Mouse (Mus musculus) G1E (cell line): ENCODE results near the gene 0610009B22Rik. TPM values are rescaled to one million over a fixed set of nuclear protein-coding genes. Genes with fewer than 3 reads are reported as not detected.
"Not testable (repeated sequence)": the region's sequence is repeated elsewhere in the genome, so short reads cannot be mapped to it uniquely, and the experiment has no call there.

Experiments
- ATAC-seq: 2 replicates; pipeline ENCODE4 v1.8.0; 2016; ENCODE audit warnings: mild to moderate bottlenecking; ENCODE audit not compliant: insufficient number of reproducible peaks, poor library complexity, low FRiP score, severe bottlenecking; ENCODE audit errors: extremely low read depth
- DNase-seq: peaks from one replicate; pipeline ENCODE4 v3.0.0; 2012; ENCODE audit warnings: low spot score
- H3K27me3 ChIP-seq: 2 replicates; pipeline ENCODE4 v1.6.1; 2012; ENCODE audit warnings: mild to moderate bottlenecking, low read length, inconsistent platforms; ENCODE audit not compliant: insufficient read depth
- H3K36me3 ChIP-seq: replicated peaks from 2 replicates; pipeline ENCODE3; 2012; ENCODE audit warnings: mild to moderate bottlenecking, inconsistent platforms
- H3K4me1 ChIP-seq: 2 replicates; pipeline ENCODE4 v1.6.1; 2012; ENCODE audit warnings: low read depth, low read length, inconsistent platforms, mixed read lengths; ENCODE audit not compliant: insufficient read depth
- H3K4me3 ChIP-seq: 2 replicates; pipeline ENCODE4 v1.5.1; 2012; ENCODE audit warnings: low read depth, mild to moderate bottlenecking, inconsistent platforms, low read length, moderate library complexity, mixed read lengths
- H3K9me3 ChIP-seq: replicated peaks from 2 replicates; pipeline ENCODE4 v1.6.1; 2012; ENCODE audit warnings: inconsistent platforms
- CTCF ChIP-seq: IDR thresholded peaks from 2 replicates; pipeline ENCODE4 v1.5.1; 2012; ENCODE audit warnings: low read depth, low read length, inconsistent platforms, mixed read lengths
- GATA1 ChIP-seq: IDR thresholded peaks from 2 replicates; pipeline ENCODE4 v1.6.1; 2012; ENCODE audit warnings: borderline replicate concordance, low read length, inconsistent platforms, mixed read lengths
- GATA2 ChIP-seq: IDR thresholded peaks from 2 replicates; pipeline ENCODE4 v1.6.1; 2012; ENCODE audit warnings: low read depth, low read length, inconsistent platforms, borderline replicate concordance
- POLR2AphosphoS5 ChIP-seq: IDR thresholded peaks from 2 replicates; pipeline ENCODE4 v1.6.1; 2012; ENCODE audit warnings: low read depth, low read length, inconsistent platforms; ENCODE audit not compliant: insufficient replicate concordance
- TAL1 ChIP-seq: conservative IDR thresholded peaks from 2 replicates; pipeline ENCODE4 v1.6.1; 2012; ENCODE audit warnings: low read depth, low read length, inconsistent platforms, mixed read lengths
- polyA plus RNA-seq: library from polyadenylated mRNA; stranded (reverse); fragments of >175 nt; gene quantifications from 2 replicates; pipeline ENCODE4 v1.2.3, GENCODE M21; 2012
- total RNA-seq, 2 experiments: library from RNA; stranded (forward) in 1 of 2; stranded (reverse) in 1 of 2; fragments of 200-1000 nt in 1 of 2; fragments of >200 nt in 1 of 2; fragmentation: Nextera tagmentation in 1 of 2; gene quantifications; 2 replicates each; pipeline ENCODE4 v1.2.3; 2014 to 2017

0610009B22Rik gene
- 16.8 and 19.5 TPM in 2 replicates for total RNA-seq (2014; fragmentation: Nextera tagmentation)
- total RNA-seq (2017), result 39.6 and 41.1 TPM in 2 replicates
- polyA plus RNA-seq, result 2.4 and 2.8 TPM in 2 replicates

DNA sequence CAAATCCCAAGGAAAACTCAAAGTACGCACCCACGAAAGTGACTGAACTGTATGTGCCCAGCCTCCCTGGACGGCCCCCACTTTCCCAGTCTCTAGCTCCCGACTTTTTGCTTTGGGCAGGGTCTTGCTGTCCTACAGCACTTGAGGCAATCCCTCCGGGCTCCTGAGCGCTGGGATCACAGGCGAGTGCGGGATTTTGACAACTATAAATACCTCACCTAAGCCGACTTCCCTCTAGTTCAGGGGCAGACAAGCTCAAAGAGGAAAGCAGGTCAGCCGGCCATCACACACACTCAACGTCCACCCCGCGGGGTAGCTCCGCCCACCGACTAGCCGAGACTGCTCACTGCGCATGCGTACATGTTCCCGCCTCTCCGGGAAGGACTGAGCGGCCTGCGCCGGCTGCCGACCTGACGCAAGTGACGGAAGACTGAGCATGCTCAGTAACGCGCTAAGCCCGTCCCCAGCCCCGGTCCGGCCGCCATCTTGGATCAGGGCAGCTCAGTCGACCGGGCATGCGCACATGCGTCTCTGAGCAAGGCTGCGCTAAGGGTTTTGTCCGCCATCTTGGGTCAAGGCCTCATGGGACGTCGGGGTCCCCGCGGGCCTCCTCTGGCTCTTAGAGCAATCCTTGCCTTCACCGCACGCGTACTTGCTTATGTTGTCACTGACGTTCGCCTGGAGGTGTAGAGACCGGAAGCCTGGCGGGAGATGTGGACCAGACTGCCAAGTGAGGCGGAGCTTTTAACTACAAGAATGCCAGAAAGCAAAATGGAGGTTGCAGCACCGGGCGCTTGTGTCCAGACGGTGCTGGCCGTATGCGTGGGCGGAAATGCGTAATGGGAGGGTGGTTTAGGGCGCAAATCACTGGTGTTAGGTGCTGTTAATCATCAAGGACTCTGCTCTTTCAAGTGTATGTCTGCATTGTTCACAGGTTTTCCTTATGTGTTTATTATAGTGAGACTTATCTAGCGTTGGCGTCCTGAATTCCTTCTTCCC lies at the start of gene 0610009B22Rik:
Gene 0610009B22Rik (minus strand): TSS at position 545 of the 999 bp plus-strand sequence.
- peak; percentile 88 for ATAC-seq
- Histone ChIP-seq H3K4me3 (peak within 1 kb of the TSS; percentile 78), H3K4me1 (peaks cover 18% of the 10 kb centered on the region), H3K27me3 (no peaks in the 10 kb centered on the region), H3K9me3 (no peaks in the 10 kb centered on the region), H3K36me3 (peaks cover 33% of the 10 kb centered on the region)
- peak; percentile 89 for DNase-seq
- TF ChIP-seq GATA1 (no peak), POLR2AphosphoS5 (0 out of 2 replicates have a peak, but pooled peaks have one; percentile 28)

DNA sequence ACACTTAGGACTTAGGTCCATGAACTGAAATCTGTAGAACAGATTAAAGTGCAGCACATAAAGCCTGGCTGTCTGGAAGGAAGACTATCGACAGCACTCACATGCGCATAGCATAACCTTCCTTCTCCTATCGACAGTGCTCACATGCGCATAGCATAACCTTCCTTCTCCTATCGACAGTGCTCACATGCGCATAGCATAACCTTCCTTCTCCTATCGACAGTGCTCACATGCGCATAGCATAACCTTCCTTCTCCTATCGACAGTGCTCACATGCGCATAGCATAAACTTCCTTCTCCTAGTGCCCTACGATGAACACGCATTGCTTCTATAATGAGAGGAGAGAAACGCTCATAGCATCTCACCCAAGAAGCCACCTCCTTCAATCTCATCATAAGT lies 45.5 kb upstream of the 0610009B22Rik start:
- not testable (repeated sequence) for ATAC-seq, H3K4me3 ChIP-seq, H3K9me3 ChIP-seq, DNase-seq, H3K27me3 ChIP-seq
- Histone ChIP-seq H3K36me3 (peaks cover 83% of the 10 kb centered on the region), H3K4me1 (peaks cover 14% of the 10 kb centered on the region)

DNA sequence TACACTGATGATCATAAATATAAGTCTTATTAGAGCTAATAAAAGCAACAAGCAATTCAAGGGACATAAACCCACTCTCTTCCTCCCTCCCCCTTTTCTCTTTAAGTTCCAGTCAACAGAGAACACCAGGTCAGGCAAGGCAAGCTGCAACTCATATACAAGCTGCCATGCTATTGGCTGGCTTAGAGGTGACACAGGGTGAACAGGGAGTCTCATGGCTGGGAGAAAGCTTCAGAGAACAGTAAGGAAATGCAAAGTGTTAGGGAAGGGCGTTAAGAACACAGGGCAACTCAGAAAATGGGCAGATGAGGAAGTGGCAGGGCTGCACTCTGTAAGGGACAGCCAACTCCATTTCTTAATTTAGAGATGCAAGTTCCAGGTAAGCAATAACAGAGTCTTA lies 44.2 kb upstream of the 0610009B22Rik start:
- DNase-seq, result no peak
- Histone ChIP-seq H3K4me1 (peaks cover 3% of the 10 kb centered on the region; the same call in 1 of the 2 replicates), H3K4me3 (no peak overlapping the region), H3K9me3 (no peaks in the 10 kb centered on the region), H3K36me3 (peaks cover 76% of the 10 kb centered on the region), H3K27me3 (no peaks in the 10 kb centered on the region)
- no peak for TF ChIP-seq GATA1
- TF ChIP-seq CTCF, result no peak
- no peak for TF ChIP-seq POLR2AphosphoS5
- no peak for TF ChIP-seq GATA2
- no peak for TF ChIP-seq TAL1
- ATAC-seq, result no peak

DNA sequence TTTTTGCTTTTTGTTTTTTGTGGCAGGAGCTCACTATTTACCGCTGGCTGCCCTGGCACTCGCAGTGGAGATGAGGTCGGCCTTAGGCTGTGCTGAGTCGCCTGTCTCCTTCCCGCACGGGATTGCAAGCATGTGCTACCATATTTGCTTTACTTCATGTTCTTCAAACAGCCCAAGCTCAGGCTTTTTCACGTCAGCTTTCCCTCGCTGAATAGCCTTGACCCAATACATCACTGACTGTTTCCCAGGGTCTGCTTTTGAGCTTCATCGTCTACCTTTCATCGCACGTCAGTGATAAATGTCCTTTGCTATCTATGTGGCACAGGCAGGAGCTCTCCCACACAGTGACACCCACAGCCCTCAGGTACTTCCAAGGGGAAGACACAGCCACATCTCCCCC lies 32.4 kb upstream of the 0610009B22Rik start:
- DNase-seq, result no peak
- Histone ChIP-seq H3K27me3 (no peaks in the 10 kb centered on the region), H3K9me3 (no peaks in the 10 kb centered on the region), H3K4me3 (no peak overlapping the region), H3K36me3 (peaks cover 83% of the 10 kb centered on the region), H3K4me1 (no peaks in the 10 kb centered on the region)
- ATAC-seq, result no peak
- TF ChIP-seq GATA1, result no peak
- TF ChIP-seq GATA2, result no peak
- TF ChIP-seq TAL1, result no peak
- TF ChIP-seq CTCF, result no peak
- no peak for TF ChIP-seq POLR2AphosphoS5

DNA sequence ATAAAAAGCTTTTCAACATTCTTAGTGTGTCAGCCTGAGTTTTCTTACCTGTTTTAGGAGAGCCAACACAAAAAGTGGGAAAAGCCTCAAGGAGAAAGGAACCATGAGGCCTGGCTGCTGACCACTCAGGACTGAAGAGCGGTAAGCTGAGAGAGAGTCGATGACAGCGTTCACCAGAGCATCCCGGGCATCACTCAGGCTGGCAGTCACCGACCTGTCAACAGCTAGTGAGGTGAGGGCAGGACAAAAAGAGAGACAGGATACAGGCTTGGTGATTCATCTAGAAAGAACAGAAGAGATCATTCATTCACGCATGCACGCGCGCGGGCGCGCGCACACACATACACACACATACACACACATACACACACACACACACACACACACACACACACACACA lies 18.4 kb upstream of the 0610009B22Rik start:
- TF ChIP-seq POLR2AphosphoS5 (no peak), GATA2 (no peak), TAL1 (no peak), CTCF (no peak), GATA1 (no peak)
- Histone ChIP-seq H3K4me1 (peaks cover 5% of the 10 kb centered on the region), H3K4me3 (no peak overlapping the region), H3K9me3 (no peaks in the 10 kb centered on the region), H3K36me3 (peaks cover 83% of the 10 kb centered on the region), H3K27me3 (no peaks in the 10 kb centered on the region)
- no peak for ATAC-seq
- no peak for DNase-seq

DNA sequence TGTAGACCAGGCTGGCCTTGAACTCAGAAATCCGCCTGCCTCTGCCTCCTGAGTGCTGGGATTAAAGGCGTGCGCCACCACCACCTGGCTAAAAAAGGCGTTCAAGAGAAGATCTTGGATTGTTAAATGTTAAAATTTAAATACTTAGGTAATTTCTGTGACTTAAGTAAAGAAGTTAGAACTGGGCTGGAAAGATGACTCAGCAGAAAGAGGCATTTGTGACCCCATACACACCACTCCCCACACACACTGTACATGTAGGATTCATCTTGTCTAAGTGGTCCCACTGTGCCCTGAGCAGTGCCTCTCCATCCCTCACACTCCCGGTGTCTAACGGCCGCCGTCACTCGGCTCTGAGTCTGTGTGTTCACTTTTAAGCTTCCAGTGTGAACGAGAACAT lies 17.8 kb upstream of the 0610009B22Rik start:
- Histone ChIP-seq H3K36me3 (peaks cover 83% of the 10 kb centered on the region), H3K27me3 (no peaks in the 10 kb centered on the region), H3K4me1 (peaks cover 5% of the 10 kb centered on the region), H3K4me3 (no peak overlapping the region), H3K9me3 (no peaks in the 10 kb centered on the region)
- DNase-seq (no peak), ATAC-seq (no peak)
- TF ChIP-seq TAL1 (no peak), GATA2 (no peak), GATA1 (no peak), CTCF (no peak), POLR2AphosphoS5 (no peak)
